Mouse (Mus musculus): Measurements from ENCODE around the gene Celsr3.

The Celsr3 gene

DNA sequence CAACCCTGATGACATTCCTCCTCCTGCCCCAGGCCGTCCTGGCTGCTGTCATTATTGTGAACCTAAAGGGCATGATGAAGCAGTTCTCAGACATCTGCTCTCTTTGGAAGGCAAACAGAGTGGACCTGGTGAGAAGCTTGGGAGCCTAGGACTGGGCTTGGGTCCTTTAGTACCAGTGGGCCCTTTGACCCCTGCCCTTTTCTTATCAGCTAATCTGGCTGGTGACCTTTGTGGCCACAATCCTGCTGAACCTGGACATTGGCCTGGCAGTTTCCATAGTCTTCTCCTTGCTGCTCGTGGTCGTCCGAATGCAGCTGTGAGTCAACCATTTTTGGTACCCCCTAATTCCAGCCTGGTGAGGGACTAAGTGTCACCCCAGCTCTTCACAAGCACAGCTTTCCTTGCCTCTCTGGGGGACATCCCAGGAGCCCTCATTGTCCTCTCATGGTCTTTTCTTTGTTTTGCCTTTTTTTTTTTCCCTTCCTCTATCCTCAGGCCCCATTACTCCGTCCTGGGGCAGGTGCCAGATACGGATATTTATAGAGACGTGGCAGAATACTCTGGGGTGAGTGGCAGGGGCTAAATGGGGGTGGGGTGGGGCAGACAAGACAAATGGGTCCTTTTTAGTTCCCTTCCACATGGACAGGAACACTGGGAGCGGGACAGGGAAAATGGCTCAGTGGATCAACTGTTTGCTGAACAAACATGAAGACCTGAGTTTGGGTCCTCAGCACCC is 32.8 kb downstream of the Celsr3 start:
- no peak for DNase-seq
